Mouse (Mus musculus): Measurements from ENCODE around the gene Atf5. TPM values are rescaled to one million over a fixed set of nuclear protein-coding genes. Genes with fewer than 3 reads are reported as not detected.

Atf5 gene
- polyA plus RNA-seq, 1 experiment, result 9.6 TPM

GRCm38 (mm10) chr7:44768129-44768528 lies 48.3 kb downstream of the Atf5 start:
- no peaks in the 10 kb centered on the region for H3K4me1 ChIP-seq (ENCODE audit: control insufficient read depth, insufficient read depth, low read length)
- H3K27me3 ChIP-seq (ENCODE audit: control insufficient read depth, insufficient read depth, low read length, poor library complexity, severe bottlenecking), result no peaks in the 10 kb centered on the region
- no peaks in the 10 kb centered on the region for H3K9me3 ChIP-seq (replicated peaks; ENCODE audit: control insufficient read depth, insufficient read depth, low read length, poor library complexity, severe bottlenecking)
- H3K4me3 ChIP-seq (ENCODE audit: low read depth, low read length), result no peak overlapping the region
- no peak overlapping the region for H3K9ac ChIP-seq (ENCODE audit: low read depth, poor library complexity, severe bottlenecking)
- no peak overlapping the region for H3K27ac ChIP-seq (ENCODE audit: insufficient read depth, low read length)
- no peak for TF ChIP-seq CTCF (IDR thresholded peaks at IDR 0.05; ENCODE audit: low read depth, low read length)
- no peak for TF ChIP-seq POLR2A (IDR thresholded peaks at IDR 0.05; ENCODE audit: insufficient read depth, low read length)
- no peak for TF ChIP-seq EP300 (IDR thresholded peaks at IDR 0.05; ENCODE audit: insufficient read depth, low read depth, low read length)
- H3K36me3 ChIP-seq (ENCODE audit: control insufficient read depth, insufficient read depth, low read length, poor library complexity, severe bottlenecking), result peaks cover 2% of the 10 kb centered on the region; the same call in 1 of the 2 replicates

Other genes with a start within 250 kb of the Atf5 start
- 0.97 and 1.1 TPM in 2 replicates for gene Napsa, start 244.3 kb downstream of the Atf5 start, polyA plus RNA-seq (2011; ENCODE audit: insufficient read depth, insufficient read length, low read depth, missing spikeins)
- 12.3 and 15.5 TPM in 2 replicates for gene Kcnc3, start 226.0 kb downstream of the Atf5 start, polyA plus RNA-seq (2011; ENCODE audit: insufficient read depth, insufficient read length, low read depth, missing spikeins)
- 14.7 and 16.5 TPM in 2 replicates for gene Myh14, start 145.8 kb downstream of the Atf5 start, polyA plus RNA-seq (2011; ENCODE audit: insufficient read depth, insufficient read length, low read depth, missing spikeins)
- gene Izumo2, start 107.9 kb downstream of the Atf5 start, polyA plus RNA-seq (2011; ENCODE audit: insufficient read depth, insufficient read length, low read depth, missing spikeins), result 1.8 and 2.2 TPM in 2 replicates
- 52.2 and 62.7 TPM in 2 replicates for gene Vrk3, start 68.2 kb downstream of the Atf5 start, polyA plus RNA-seq (2011; ENCODE audit: insufficient read depth, insufficient read length, low read depth, missing spikeins)
- gene Zfp473, start 65.6 kb downstream of the Atf5 start, polyA plus RNA-seq (2011; ENCODE audit: insufficient read depth, insufficient read length, low read depth, missing spikeins), result 24.4 and 28.4 TPM in 2 replicates
- 90.6 and 109 TPM in 2 replicates for gene Nup62, start 570 bp downstream of the Atf5 start, polyA plus RNA-seq (2011; ENCODE audit: insufficient read depth, insufficient read length, low read depth, missing spikeins)
- gene Il4i1, start 271 bp downstream of the Atf5 start, polyA plus RNA-seq (2011; ENCODE audit: insufficient read depth, insufficient read length, low read depth, missing spikeins), result 4.7 and 6.4 TPM in 2 replicates
- 38.1 and 38.3 TPM in 2 replicates for gene Akt1s1, start 32.3 kb upstream of the Atf5 start, polyA plus RNA-seq (2011; ENCODE audit: insufficient read depth, insufficient read length, low read depth, missing spikeins)
- gene Tbc1d17, start 32.4 kb upstream of the Atf5 start, polyA plus RNA-seq (2011; ENCODE audit: insufficient read depth, insufficient read length, low read depth, missing spikeins), result 33.9 and 46.7 TPM in 2 replicates
- 22.3 and 30.3 TPM in 2 replicates for gene Pnkp, start 40.5 kb upstream of the Atf5 start, polyA plus RNA-seq (2011; ENCODE audit: insufficient read depth, insufficient read length, low read depth, missing spikeins)
- 153 and 160 TPM in 2 replicates for gene Ptov1, start 53.1 kb upstream of the Atf5 start, polyA plus RNA-seq (2011; ENCODE audit: insufficient read depth, insufficient read length, low read depth, missing spikeins)
- gene Med25, start 76.1 kb upstream of the Atf5 start, polyA plus RNA-seq (2011; ENCODE audit: insufficient read depth, insufficient read length, low read depth, missing spikeins), result 54.0 and 65.6 TPM in 2 replicates
- 15.5 and 17.5 TPM in 2 replicates for gene Fuz, start 79.4 kb upstream of the Atf5 start, polyA plus RNA-seq (2011; ENCODE audit: insufficient read depth, insufficient read length, low read depth, missing spikeins)
- 88.5 and 107 TPM in 2 replicates for gene Ap2a1, start 112.8 kb upstream of the Atf5 start, polyA plus RNA-seq (2011; ENCODE audit: insufficient read depth, insufficient read length, low read depth, missing spikeins)
- gene Tsks, start 126.5 kb upstream of the Atf5 start, polyA plus RNA-seq (2011; ENCODE audit: insufficient read depth, insufficient read length, low read depth, missing spikeins), result not detected in 2 replicates
- gene Cpt1c, start 158.2 kb upstream of the Atf5 start, polyA plus RNA-seq (2011; ENCODE audit: insufficient read depth, insufficient read length, low read depth, missing spikeins), result 73.3 and 84.5 TPM in 2 replicates
- gene Prmt1, start 169.9 kb upstream of the Atf5 start, polyA plus RNA-seq (2011; ENCODE audit: insufficient read depth, insufficient read length, low read depth, missing spikeins), result 461 and 485 TPM in 2 replicates
- gene Irf3, start 181.0 kb upstream of the Atf5 start, polyA plus RNA-seq (2011; ENCODE audit: insufficient read depth, insufficient read length, low read depth, missing spikeins), result 56.1 and 57.5 TPM in 2 replicates
- 41.9 and 46.8 TPM in 2 replicates for gene Bcl2l12, start 182.1 kb upstream of the Atf5 start, polyA plus RNA-seq (2011; ENCODE audit: insufficient read depth, insufficient read length, low read depth, missing spikeins)
- 64.2 and 73.2 TPM in 2 replicates for gene Scaf1, start 199.7 kb upstream of the Atf5 start, polyA plus RNA-seq (2011; ENCODE audit: insufficient read depth, insufficient read length, low read depth, missing spikeins)
- 72.4 and 80.4 TPM in 2 replicates for gene Rras, start 201.3 kb upstream of the Atf5 start, polyA plus RNA-seq (2011; ENCODE audit: insufficient read depth, insufficient read length, low read depth, missing spikeins)
- gene Prr12, start 236.2 kb upstream of the Atf5 start, polyA plus RNA-seq (2011; ENCODE audit: insufficient read depth, insufficient read length, low read depth, missing spikeins), result 35.0 and 35.5 TPM in 2 replicates
- 58.1 and 62.4 TPM in 2 replicates for gene Nosip, start 245.8 kb upstream of the Atf5 start, polyA plus RNA-seq (2011; ENCODE audit: insufficient read depth, insufficient read length, low read depth, missing spikeins)
- 7.7 and 12.0 TPM in 2 replicates for gene Prrg2, start 246.0 kb upstream of the Atf5 start, polyA plus RNA-seq (2011; ENCODE audit: insufficient read depth, insufficient read length, low read depth, missing spikeins)